Mouse (Mus musculus) layer of hippocampus, adult 2 months (tissue): ENCODE results near the gene Pold2. TPM values are rescaled to one million over a fixed set of nuclear protein-coding genes. Genes with fewer than 3 reads are reported as not detected.
A peak's percentile ranks its signal among the peaks of the same experiment; 100 is the strongest.

Source experiments
- DNase-seq, 2 experiments: peaks; one replicate each; pipeline ENCODE4 v3.0.0; 2022; ENCODE audit warnings: low spot score in 2 of 2
- H3K27ac ChIP-seq: fragments of 200-600 bp; 2 replicates; pipeline ENCODE4 v1.8.1; 2022
- H3K4me3 ChIP-seq: fragments of 200-600 bp; 2 replicates; pipeline ENCODE4 v1.8.1; 2022; ENCODE audit warnings: mild to moderate bottlenecking
- CTCF ChIP-seq: fragments of 200-600 bp; conservative IDR thresholded peaks from 2 replicates; pipeline ENCODE4 v1.8.1; 2022; ENCODE audit warnings: antibody characterized with exemption, mild to moderate bottlenecking, moderate library complexity
- total RNA-seq, 2 experiments: library from RNA; stranded (reverse); gene quantifications; 2 replicates each; pipeline ENCODE4 v1.2.3; 2021

Pold2 gene
- total RNA-seq, 2 experiments from 2014 or later = 19.8 to 23.2 TPM

GRCm38 (mm10) chr11:5846639-5847345 is 31.3 kb downstream of the Pold2 start:
- Histone ChIP-seq H3K27ac (no peak overlapping the region), H3K4me3 (no peak overlapping the region)
- no peak for TF ChIP-seq CTCF
- DNase-seq = no peak

DNA sequence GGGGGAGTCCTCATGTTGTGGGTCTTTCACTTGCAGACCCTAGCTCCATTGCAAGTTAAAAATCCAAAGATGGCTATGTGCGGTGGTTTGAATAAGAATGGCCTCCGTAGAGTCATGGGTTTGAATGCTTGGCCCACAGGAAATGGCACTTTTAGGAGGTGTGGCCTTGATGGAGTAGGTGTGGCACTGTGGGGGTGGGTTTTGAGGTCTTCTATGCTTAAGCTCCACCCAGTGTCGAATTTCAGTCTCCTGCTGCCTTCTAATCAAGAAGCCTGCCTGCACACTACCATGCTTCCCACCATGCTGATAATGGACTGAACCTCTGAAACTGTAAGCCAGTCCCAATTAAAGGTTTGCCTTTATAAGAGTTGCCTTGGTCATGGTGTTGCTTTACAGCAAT is 35.0 kb downstream of the Pold2 start:
- H3K27ac ChIP-seq = no peak overlapping the region
- DNase-seq = no peak

GRCm38 (mm10) chr11:5841751-5842150 is 36.3 kb downstream of the Pold2 start:
- no peak overlapping the region for H3K4me3 ChIP-seq

More for the DNA sequence above, 35.0 kb downstream of the Pold2 start:
- TF ChIP-seq CTCF = no peak
- no peak overlapping the region for H3K4me3 ChIP-seq

GRCm38 (mm10) chr11:5840346-5840745 is 37.7 kb downstream of the Pold2 start:
- H3K27ac ChIP-seq = no peak overlapping the region

More at GRCm38 (mm10) chr11:5841751-5842150, 36.3 kb downstream of the Pold2 start:
- no peak overlapping the region for H3K27ac ChIP-seq
- TF ChIP-seq CTCF = no peak
- DNase-seq = no peak

DNA sequence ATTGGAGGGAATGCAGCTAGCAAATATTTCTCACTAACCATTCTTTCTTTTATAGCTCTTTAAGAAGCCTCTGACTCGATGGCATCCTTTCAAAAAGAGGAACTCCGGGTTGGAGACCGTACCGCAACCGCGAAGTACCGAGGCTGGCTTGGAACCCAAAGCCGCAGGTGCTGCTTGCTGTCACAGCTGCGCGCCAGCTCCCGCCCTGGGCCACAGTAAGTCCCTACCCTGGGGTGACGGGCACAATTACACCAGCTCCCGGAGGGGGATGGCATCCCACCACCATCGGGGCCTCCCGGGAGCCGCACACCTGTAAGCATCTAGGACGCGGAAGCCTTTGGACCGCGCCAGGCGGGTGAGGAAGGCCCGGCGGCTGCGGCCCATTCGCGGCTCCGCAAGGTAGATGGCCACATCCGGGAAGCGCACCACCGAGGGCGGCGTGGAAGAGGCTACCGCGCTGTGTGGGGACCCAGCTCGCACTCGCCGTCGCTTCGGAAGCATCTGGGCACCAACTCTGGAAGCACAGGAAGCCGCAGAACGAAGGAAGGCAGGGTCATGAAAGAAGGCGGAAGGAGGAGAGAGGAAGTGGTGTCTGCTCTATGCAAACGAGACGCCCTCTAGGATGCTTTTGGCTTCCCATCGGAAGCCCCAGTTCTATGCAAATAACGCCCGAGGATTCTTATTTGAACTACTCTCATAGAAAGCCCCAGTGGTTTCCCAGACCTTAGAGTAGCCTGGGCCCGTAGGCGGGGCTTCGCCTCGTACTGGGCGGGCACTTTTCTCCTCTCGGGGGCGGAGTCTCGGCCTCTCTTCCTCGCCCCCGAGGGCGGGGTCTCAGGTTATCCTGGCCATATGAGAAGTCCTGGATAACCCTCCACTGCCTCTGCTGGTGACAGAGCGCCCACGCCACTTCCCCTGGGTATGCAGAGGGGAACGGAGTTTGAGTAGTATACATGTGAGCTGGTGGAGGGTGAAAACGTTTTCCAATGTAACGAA is 40.5 kb downstream of the Pold2 start, which contains the start of gene Polm:
Polm (minus strand) TSS at position 766 of the 996 bp plus-strand sequence.
- peak within 1 kb of the TSS; percentile 84 for H3K4me3 ChIP-seq
- peak; percentile 80 to 90 for DNase-seq
- peak within 1 kb of the TSS; percentile 91 for H3K27ac ChIP-seq
- TF ChIP-seq CTCF = peak; percentile 82

More at GRCm38 (mm10) chr11:5840346-5840745, 37.7 kb downstream of the Pold2 start:
- no peak overlapping the region for H3K4me3 ChIP-seq
- no peak for TF ChIP-seq CTCF
- DNase-seq = no peak

- peak; percentile 55 for TF ChIP-seq CTCF
Measured at GRCm38 (mm10) chr11:5836126-5836525, 42.0 kb downstream of the Pold2 start.

DNA sequence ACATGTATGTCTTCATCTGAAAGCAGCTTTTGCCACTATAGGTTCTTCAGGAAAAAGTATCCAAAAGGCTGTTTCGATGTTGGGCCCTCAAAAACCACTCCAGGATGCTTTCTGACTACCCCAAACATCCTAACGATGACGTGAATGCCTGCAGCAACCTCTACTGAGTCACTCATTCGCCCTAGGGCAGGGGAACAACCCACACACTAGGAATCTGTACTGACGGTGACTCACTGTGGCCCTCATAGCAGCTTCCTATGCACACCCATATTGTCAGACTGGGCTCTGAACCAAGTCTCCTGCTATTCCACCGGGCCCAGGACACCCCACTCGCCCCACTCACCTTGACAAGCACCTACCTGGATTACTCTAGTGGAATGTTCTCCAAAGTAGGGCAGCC is 43.0 kb downstream of the Pold2 start:
- no peak for TF ChIP-seq CTCF
- Histone ChIP-seq H3K27ac (no peak overlapping the region), H3K4me3 (no peak overlapping the region)
- DNase-seq = no peak

More at GRCm38 (mm10) chr11:5836126-5836525, 42.0 kb downstream of the Pold2 start:
- H3K4me3 ChIP-seq = no peak overlapping the region
- no peak overlapping the region for H3K27ac ChIP-seq
- no peak for DNase-seq

- H3K27ac ChIP-seq = no peak overlapping the region
- no peak overlapping the region for H3K4me3 ChIP-seq
- TF ChIP-seq CTCF = no peak
- DNase-seq = no peak
Measured at GRCm38 (mm10) chr11:5834506-5834905, 43.6 kb downstream of the Pold2 start.

DNA sequence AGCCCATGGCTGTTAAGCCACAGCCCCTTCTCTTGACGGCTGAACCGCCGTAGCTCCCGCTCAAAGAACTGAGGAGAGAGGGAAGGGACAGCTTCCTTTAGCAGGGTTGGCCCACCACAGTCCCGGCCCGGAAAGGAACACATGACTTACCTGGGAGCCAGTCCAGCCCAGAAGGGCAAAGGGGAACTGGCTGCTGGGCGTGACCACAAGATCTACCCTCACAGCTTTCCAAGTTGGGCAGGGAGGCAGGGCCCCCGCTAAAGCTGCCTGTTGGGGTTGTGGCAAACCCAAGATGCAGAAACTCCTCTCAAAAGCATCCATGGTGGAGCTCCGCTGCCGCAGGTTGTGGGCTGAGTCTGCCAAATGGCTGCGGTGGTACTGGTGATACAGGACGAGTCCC is 48.8 kb downstream of the Pold2 start:
- Histone ChIP-seq H3K4me3 (no peak overlapping the region), H3K27ac (no peak overlapping the region)
- DNase-seq = no peak
- TF ChIP-seq CTCF = no peak

- H3K27ac ChIP-seq = no peak overlapping the region
- DNase-seq = no peak
- TF ChIP-seq CTCF = no peak
- H3K4me3 ChIP-seq = no peak overlapping the region
Measured at GRCm38 (mm10) chr11:5828509-5829191, 49.4 kb downstream of the Pold2 start.

- H3K4me3 ChIP-seq = no peak overlapping the region
- no peak for DNase-seq
- TF ChIP-seq CTCF = no peak
- H3K27ac ChIP-seq = no peak overlapping the region
Measured at GRCm38 (mm10) chr11:5827931-5828330, 50.2 kb downstream of the Pold2 start.

DNA sequence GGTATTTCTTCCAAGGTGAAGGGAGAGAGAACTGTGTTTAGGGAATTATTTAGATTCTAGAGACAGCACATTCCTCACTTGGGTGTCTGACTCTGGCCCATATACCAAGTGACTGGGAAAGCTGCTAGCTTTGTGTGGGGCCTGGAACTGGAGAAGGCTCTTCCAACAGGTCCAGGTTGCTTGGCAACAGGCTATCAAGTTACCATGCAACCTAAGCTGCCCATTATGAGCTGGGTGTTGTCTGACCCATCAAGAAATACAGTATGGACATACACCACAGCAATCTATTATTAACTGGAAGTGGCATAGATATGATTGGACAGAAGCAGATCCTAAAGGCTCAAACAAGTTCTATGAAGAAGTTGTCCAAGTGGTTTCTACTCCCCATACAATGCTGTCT is 52.7 kb downstream of the Pold2 start:
- no peak for TF ChIP-seq CTCF
- H3K27ac ChIP-seq = no peak overlapping the region
- no peak overlapping the region for H3K4me3 ChIP-seq
- DNase-seq = no peak

Other genes starting within 250 kb of the Pold2 start
- 10 to 100 TPM; 57.3 to 61.4 TPM for gene Mrps24, start 162.6 kb downstream of the Pold2 start, total RNA-seq
- gene Urgcp, start 115.9 kb downstream of the Pold2 start, total RNA-seq = 10 to 100 TPM; 65.3 to 67.2 TPM
- 10 to 100 TPM; 74.6 to 80.0 TPM for gene Dbnl, start 89.8 kb downstream of the Pold2 start, total RNA-seq
- 10 to 100 TPM; 14.7 to 16.2 TPM for gene Pgam2, start 74.6 kb downstream of the Pold2 start, total RNA-seq
- gene Polm, start 40.3 kb downstream of the Pold2 start, total RNA-seq = 10 to 100 TPM; 14.1 to 15.5 TPM
- gene Aebp1, start 16.3 kb downstream of the Pold2 start, total RNA-seq = 1 to 10 TPM; 6.2 to 9.1 TPM
- not detected for gene Myl7, start 20.5 kb upstream of the Pold2 start, total RNA-seq
- 1 to 10 TPM; 2.4 to 3.3 TPM for gene Gck, start 71.8 kb upstream of the Pold2 start, total RNA-seq
- gene Ykt6, start 77.4 kb upstream of the Pold2 start, total RNA-seq = 10 to 100 TPM; 63.4 to 71.4 TPM
- 1,000 to 10,000 TPM; 1,149 to 1,215 TPM for gene Camk2b, start 188.1 kb upstream of the Pold2 start, total RNA-seq